Mouse (Mus musculus): ENCODE data around the gene Fetub. TPM values are rescaled to one million over a fixed set of nuclear protein-coding genes. Genes with fewer than 3 reads are reported as not detected.
"Not testable (repeated sequence)": the region's sequence is repeated elsewhere in the genome, so short reads cannot be mapped to it uniquely, and the experiment has no call there.

Fetub gene
- polyA plus RNA-seq, 1 experiment, result 1.1 TPM

DNA sequence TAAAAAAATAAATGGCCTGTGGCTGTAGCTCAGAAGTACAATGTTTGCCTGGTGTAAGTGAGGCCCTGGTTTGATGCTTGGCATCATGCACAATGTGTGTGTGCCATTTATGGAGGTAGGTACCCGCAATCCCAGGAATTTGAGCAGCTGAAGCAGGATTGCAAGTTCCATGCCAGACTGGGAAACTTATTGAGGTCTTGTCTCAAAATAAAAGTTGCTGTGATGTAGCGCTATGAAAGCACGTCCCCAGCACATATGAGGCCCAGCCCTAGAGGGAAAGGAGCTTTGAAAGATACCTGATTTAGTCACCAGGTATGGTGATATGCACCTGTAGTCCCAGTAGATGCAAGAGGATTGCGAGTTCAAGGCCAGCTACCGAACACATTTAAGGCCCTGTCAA is 3.6 kb downstream of the Fetub start:
- no peaks in the 10 kb centered on the region for H3K4me1 ChIP-seq (ENCODE audit: control insufficient read depth, insufficient read depth, low read length)
- no peaks in the 10 kb centered on the region for H3K27me3 ChIP-seq (replicated peaks; ENCODE audit: control insufficient read depth, insufficient read depth, low read length)
- TF ChIP-seq POLR2A (IDR thresholded peaks at IDR 0.05; ENCODE audit: low read depth, low read length), result no peak
- no peak for TF ChIP-seq CTCF (conservative IDR thresholded peaks at IDR 0.05; ENCODE audit: insufficient read depth, insufficient read length, low read depth, low read length)
- H3K4me3 ChIP-seq (ENCODE audit: insufficient read depth, low read depth, low read length), result no peak overlapping the region
- no peak overlapping the region for H3K27ac ChIP-seq (ENCODE audit: insufficient read depth, low read depth, low read length)
- WGBS, result 95% methylated on average over 5 of the region's 5 CpGs
- DNase-seq, result no peak
- no peaks in the 10 kb centered on the region for H3K36me3 ChIP-seq (ENCODE audit: control insufficient read depth, insufficient read depth, low read length)

DNA sequence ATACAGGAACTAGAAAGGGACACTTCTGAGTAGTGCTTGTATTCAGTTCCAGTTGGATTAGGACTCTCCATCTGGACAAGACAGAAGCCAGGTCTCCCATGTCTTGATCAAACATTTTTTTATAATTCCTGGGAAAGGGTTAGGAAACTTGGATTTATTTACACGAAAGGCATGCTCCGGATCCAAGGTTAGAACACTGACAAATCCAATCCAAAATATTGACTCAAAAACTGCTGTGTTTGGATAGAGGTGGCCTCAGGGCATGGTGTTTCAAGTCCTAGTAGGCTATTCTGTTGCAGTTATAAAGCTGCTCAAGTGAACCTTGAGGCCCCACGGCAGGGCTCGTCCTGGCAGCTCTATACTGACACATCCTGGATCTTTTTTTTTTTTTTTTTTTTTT is 4.3 kb downstream of the Fetub start:
- Histone ChIP-seq H3K4me1 (ENCODE audit: control insufficient read depth, insufficient read depth, low read length) (no peaks in the 10 kb centered on the region), H3K27me3 (replicated peaks; ENCODE audit: control insufficient read depth, insufficient read depth, low read length) (no peaks in the 10 kb centered on the region), H3K36me3 (ENCODE audit: control insufficient read depth, insufficient read depth, low read length) (no peaks in the 10 kb centered on the region), H3K27ac (ENCODE audit: insufficient read depth, low read depth, low read length) (no peak overlapping the region), H3K4me3 (ENCODE audit: insufficient read depth, low read depth, low read length) (no peak overlapping the region)
- no peak for DNase-seq
- 74% methylated on average over 4 of the region's 4 CpGs for WGBS
- TF ChIP-seq POLR2A (IDR thresholded peaks at IDR 0.05; ENCODE audit: low read depth, low read length) (no peak), CTCF (conservative IDR thresholded peaks at IDR 0.05; ENCODE audit: insufficient read depth, insufficient read length, low read depth, low read length) (no peak)

DNA sequence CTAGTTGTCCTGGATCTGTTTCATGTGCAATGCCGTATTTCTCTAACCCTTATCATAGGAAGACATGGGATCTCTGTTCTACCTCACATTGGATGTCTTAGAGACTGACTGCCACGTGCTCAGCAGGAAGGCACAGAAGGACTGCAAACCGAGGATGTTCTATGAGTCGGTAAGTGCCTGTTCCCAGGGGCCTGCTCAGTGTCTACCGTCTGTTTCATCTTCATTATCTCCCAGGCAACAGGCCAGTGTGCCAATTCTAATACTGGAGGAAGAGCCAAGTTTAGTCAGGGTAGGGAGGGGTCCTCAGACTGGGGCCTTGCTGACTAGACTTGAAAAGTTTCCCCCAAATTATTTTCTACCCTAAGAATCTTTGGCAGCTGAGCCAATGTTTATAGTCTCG is 11.4 kb downstream of the Fetub start:
- H3K27ac ChIP-seq (ENCODE audit: insufficient read depth, low read depth, low read length), result no peak overlapping the region
- WGBS, result 82% methylated on average over 6 of the region's 6 CpGs
- no peak overlapping the region for H3K4me3 ChIP-seq (ENCODE audit: insufficient read depth, low read depth, low read length)
- no peaks in the 10 kb centered on the region for H3K27me3 ChIP-seq (replicated peaks; ENCODE audit: control insufficient read depth, insufficient read depth, low read length)
- TF ChIP-seq CTCF (conservative IDR thresholded peaks at IDR 0.05; ENCODE audit: insufficient read depth, insufficient read length, low read depth, low read length), result no peak
- TF ChIP-seq POLR2A (IDR thresholded peaks at IDR 0.05; ENCODE audit: low read depth, low read length), result no peak
- no peaks in the 10 kb centered on the region for H3K4me1 ChIP-seq (ENCODE audit: control insufficient read depth, insufficient read depth, low read length)
- no peaks in the 10 kb centered on the region for H3K36me3 ChIP-seq (ENCODE audit: control insufficient read depth, insufficient read depth, low read length)
- DNase-seq, result no peak

DNA sequence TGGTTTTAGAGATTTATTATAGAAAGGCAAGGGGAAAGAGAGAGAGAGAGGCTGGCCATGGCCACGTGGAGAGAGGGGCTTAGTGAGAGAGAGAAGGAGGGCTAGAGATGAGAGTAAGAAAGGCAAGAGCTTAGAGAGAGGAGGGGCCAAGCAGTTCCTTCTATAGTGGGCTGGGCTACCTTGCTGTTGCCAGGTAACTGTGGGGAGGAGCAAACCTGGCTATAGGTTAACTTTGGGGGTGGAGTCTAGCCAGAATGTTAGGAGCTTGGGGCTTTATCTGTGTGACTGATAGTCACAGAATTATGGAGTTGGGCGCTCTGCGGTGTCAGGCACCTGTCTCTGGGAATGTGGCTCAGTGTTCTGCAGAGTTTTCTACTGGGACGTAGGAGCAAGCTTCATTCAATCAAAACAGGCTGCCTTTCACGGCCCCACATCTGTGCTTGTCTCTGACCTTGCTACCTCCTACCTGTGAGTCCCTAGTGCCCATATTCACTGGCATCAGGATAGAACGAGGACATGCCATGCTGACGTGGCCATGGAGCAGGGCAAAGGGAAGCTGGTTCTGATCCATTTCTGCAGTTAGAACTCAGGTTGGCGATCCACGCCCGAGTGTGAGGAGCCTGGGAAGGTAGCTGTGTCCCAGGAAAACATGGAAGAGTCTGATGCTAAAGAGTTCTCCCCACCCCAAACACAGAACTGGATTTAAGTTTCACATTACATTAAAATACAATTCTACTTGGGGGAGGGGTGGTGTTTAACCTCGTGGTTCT is 13.5 kb downstream of the Fetub start:
- no peak for DNase-seq
- Histone ChIP-seq H3K4me1 (ENCODE audit: control insufficient read depth, insufficient read depth, low read length) (no peaks in the 10 kb centered on the region), H3K27me3 (replicated peaks; ENCODE audit: control insufficient read depth, insufficient read depth, low read length) (no peaks in the 10 kb centered on the region), H3K27ac (ENCODE audit: insufficient read depth, low read depth, low read length) (no peak overlapping the region), H3K4me3 (ENCODE audit: insufficient read depth, low read depth, low read length) (no peak overlapping the region), H3K36me3 (ENCODE audit: control insufficient read depth, insufficient read depth, low read length) (no peaks in the 10 kb centered on the region)
- TF ChIP-seq CTCF (conservative IDR thresholded peaks at IDR 0.05; ENCODE audit: insufficient read depth, insufficient read length, low read depth, low read length), result no peak
- TF ChIP-seq POLR2A (IDR thresholded peaks at IDR 0.05; ENCODE audit: low read depth, low read length), result no peak
- WGBS, result 83% methylated on average over 11 of the region's 11 CpGs

DNA sequence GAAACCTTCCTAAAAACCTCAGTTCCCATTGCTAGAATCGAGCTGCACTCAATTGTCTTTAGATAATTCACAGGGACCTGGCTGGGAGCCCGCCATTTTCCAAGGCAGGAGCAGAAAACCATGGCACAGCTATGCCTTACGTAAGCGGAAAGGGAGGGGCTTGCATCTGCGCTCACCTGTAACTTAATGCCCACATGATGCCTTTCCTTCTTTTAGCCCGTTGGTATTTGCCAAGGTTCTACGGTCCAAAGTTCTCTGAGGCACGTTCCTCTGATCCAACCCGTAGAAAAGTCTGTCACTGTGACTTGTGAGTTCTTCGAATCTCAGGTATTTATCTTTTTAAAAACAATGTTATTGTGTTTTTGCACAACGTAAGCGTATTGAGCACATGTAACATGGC is 19.5 kb downstream of the Fetub start:
- H3K27me3 ChIP-seq (replicated peaks; ENCODE audit: control insufficient read depth, insufficient read depth, low read length), result no peaks in the 10 kb centered on the region
- no peaks in the 10 kb centered on the region for H3K36me3 ChIP-seq (ENCODE audit: control insufficient read depth, insufficient read depth, low read length)
- peak; percentile 58 for DNase-seq
- no peak for TF ChIP-seq CTCF (conservative IDR thresholded peaks at IDR 0.05; ENCODE audit: insufficient read depth, insufficient read length, low read depth, low read length)
- no peak for TF ChIP-seq POLR2A (IDR thresholded peaks at IDR 0.05; ENCODE audit: low read depth, low read length)
- H3K27ac ChIP-seq (ENCODE audit: insufficient read depth, low read depth, low read length), result no peak overlapping the region
- H3K4me3 ChIP-seq (ENCODE audit: insufficient read depth, low read depth, low read length), result no peak overlapping the region
- 80% methylated on average over 12 of the region's 12 CpGs for WGBS
- no peaks in the 10 kb centered on the region for H3K4me1 ChIP-seq (ENCODE audit: control insufficient read depth, insufficient read depth, low read length)

DNA sequence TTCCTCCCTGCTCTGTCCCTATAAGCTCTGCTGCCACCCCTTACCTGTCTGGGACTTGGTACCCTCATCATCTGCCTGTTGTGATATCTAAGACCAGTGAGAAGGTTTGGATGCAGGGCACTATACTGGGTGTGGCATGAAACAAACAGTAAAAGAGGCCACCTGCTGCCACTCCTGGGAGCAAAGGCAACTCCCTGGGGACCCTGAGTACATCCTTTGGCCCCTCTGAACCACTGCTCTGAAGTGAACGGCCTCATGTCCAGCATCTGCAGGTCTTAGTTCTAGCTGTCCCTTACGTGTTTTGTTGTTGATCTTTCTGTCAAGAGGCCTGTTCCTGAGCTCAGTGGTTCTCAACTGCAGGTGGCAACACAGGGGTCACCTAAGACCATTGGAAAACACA is 20.4 kb downstream of the Fetub start:
- TF ChIP-seq CTCF (conservative IDR thresholded peaks at IDR 0.05; ENCODE audit: insufficient read depth, insufficient read length, low read depth, low read length), result no peak
- no peak for TF ChIP-seq POLR2A (IDR thresholded peaks at IDR 0.05; ENCODE audit: low read depth, low read length)
- H3K36me3 ChIP-seq (ENCODE audit: control insufficient read depth, insufficient read depth, low read length), result no peaks in the 10 kb centered on the region
- no peak for DNase-seq
- no peaks in the 10 kb centered on the region for H3K4me1 ChIP-seq (ENCODE audit: control insufficient read depth, insufficient read depth, low read length)
- 74% methylated on average over 2 of the region's 2 CpGs for WGBS
- H3K27me3 ChIP-seq (replicated peaks; ENCODE audit: control insufficient read depth, insufficient read depth, low read length), result no peaks in the 10 kb centered on the region
- H3K4me3 ChIP-seq (ENCODE audit: insufficient read depth, low read depth, low read length), result no peak overlapping the region
- no peak overlapping the region for H3K27ac ChIP-seq (ENCODE audit: insufficient read depth, low read depth, low read length)

DNA sequence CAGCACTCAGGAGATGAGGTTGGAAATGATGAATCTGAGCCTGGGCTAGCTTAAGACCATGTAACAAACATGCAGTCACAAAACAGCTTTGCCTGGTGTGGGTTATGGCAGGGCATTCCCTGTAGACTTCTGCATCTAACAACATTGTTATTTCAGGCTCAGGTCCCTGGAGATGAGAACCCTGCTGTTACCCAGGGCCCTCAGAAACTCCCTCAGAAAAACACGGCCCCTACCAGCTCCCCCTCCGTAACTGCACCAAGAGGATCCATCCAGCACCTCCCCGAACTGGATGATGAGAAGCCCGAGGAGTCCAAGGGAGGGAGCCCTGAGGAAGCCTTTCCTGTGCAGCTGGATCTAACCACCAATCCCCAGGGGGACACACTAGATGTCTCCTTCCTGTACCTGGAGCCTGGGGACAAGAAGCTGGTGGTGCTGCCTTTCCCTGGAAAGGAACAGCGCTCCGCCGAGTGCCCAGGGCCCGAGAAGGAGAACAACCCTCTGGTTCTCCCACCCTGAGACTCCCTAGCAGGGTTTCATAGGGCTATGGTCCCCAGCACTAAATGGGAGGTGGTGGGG is 21.1 kb downstream of the Fetub start:
- TF ChIP-seq CTCF (conservative IDR thresholded peaks at IDR 0.05; ENCODE audit: insufficient read depth, insufficient read length, low read depth, low read length) (no peak), POLR2A (IDR thresholded peaks at IDR 0.05; ENCODE audit: low read depth, low read length) (no peak)
- H3K27me3 ChIP-seq (replicated peaks; ENCODE audit: control insufficient read depth, insufficient read depth, low read length), result no peaks in the 10 kb centered on the region
- H3K4me3 ChIP-seq (ENCODE audit: insufficient read depth, low read depth, low read length), result no peak overlapping the region
- H3K4me1 ChIP-seq (ENCODE audit: control insufficient read depth, insufficient read depth, low read length), result no peaks in the 10 kb centered on the region
- H3K27ac ChIP-seq (ENCODE audit: insufficient read depth, low read depth, low read length), result no peak overlapping the region
- 71% methylated on average over 8 of the region's 8 CpGs for WGBS
- DNase-seq, result no peak
- no peaks in the 10 kb centered on the region for H3K36me3 ChIP-seq (ENCODE audit: control insufficient read depth, insufficient read depth, low read length)

DNA sequence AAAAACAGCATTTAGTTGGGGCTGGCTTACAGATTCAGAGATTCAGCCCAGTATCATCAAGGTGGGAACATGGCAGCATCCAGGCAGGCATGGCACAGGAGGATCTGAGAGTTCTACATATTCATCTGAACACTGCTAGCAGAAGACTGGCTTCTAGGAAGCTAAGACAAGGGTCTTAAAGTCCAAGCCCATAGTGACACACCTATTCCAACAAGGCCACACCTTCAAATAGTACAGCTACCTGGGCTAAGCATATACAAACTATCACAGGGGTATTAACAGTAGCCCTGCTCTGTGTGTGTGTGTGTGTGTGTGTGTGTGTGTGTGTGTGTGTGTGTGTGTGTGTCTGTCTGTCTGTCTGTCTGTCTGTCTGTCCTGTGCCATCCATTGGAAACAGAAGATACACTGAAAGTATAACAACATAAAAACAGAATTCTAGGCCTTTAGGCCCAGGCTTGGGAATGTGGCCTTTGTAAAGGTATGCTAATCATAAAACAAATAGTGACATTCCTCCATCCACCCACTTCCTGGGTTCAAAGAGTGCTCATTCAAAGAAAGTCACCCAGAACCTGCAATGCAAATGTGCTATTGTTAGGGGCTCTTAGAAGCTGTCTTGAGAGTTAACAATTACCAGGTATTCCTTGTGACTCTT is 23.8 kb downstream of the Fetub start:
- H3K4me3 ChIP-seq (ENCODE audit: insufficient read depth, low read depth, low read length); H3K4me1 ChIP-seq (ENCODE audit: control insufficient read depth, insufficient read depth, low read length); DNase-seq; H3K36me3 ChIP-seq (ENCODE audit: control insufficient read depth, insufficient read depth, low read length); H3K27ac ChIP-seq (ENCODE audit: insufficient read depth, low read depth, low read length); H3K27me3 ChIP-seq (replicated peaks; ENCODE audit: control insufficient read depth, insufficient read depth, low read length): not testable (repeated sequence)

Data from kidney, adult 2 months (tissue).